Mouse (Mus musculus) stomach, postnatal 0 days (tissue): Measurements from ENCODE around the gene Nup98.

Experiments used
- CTCF ChIP-seq: IDR thresholded peaks from 2 replicates; pipeline ENCODE4 v1.5.1; 2016; ENCODE audit warnings: antibody characterized with exemption, low read depth, mild to moderate bottlenecking, moderate library complexity
- EP300 ChIP-seq: optimal IDR thresholded peaks from 2 replicates; pipeline ENCODE3; 2016; ENCODE audit warnings: antibody characterized with exemption

- no peak for TF ChIP-seq CTCF
- no peak for TF ChIP-seq EP300
Measured at GRCm38 (mm10) chr7:102258753-102259152, 48.8 kb upstream of the Nup98 start.
